Mouse (Mus musculus) embryonic facial prominence, embryonic 11.5 days (tissue): Measurements from ENCODE around the gene Pik3c2g. TPM values are rescaled to one million over a fixed set of nuclear protein-coding genes. Genes with fewer than 3 reads are reported as not detected.

Experiments used
- ATAC-seq: fragments of 200-750 bp; cut with Nextera tagmentation; replicated peaks from 2 replicates; pipeline ENCODE4 v1.8.0; 2017; ENCODE audit warnings: low read depth; ENCODE audit not compliant: insufficient number of reproducible peaks, low FRiP score, low TSS enrichment
- DNase-seq: peaks from one replicate; pipeline ENCODE4 v3.0.0-alpha.2; 2015; ENCODE audit warnings: low spot score
- H3K27ac ChIP-seq: fragments of 300-500 bp; sonication (generic); replicated peaks from 2 replicates; pipeline ENCODE4 v1.5.1; 2014; ENCODE audit warnings: mild to moderate bottlenecking, low read depth, low read length, control low read depth
- H3K27me3 ChIP-seq: fragments of 300-500 bp; sonication (generic); 2 replicates; pipeline ENCODE4 v1.6.1; 2014; ENCODE audit warnings: mild to moderate bottlenecking, low read length, moderate library complexity, mixed read lengths; ENCODE audit not compliant: control insufficient read depth, insufficient read depth
- H3K36me3 ChIP-seq: fragments of 300-500 bp; sonication (generic); replicated peaks from 2 replicates; pipeline ENCODE4 v1.6.1; 2014; ENCODE audit warnings: low read depth, mild to moderate bottlenecking, low read length, moderate library complexity, mixed read lengths; ENCODE audit not compliant: control insufficient read depth, insufficient read depth
- H3K4me1 ChIP-seq: fragments of 300-500 bp; sonication (generic); 2 replicates; pipeline ENCODE4 v1.6.1; 2014; ENCODE audit warnings: low read length, mixed read lengths; ENCODE audit not compliant: control insufficient read depth, insufficient read depth
- H3K4me2 ChIP-seq: fragments of 300-500 bp; sonication (generic); 2 replicates; pipeline ENCODE4 v1.6.1; 2014; ENCODE audit warnings: low read depth, mild to moderate bottlenecking, control low read depth, low read length, moderate library complexity
- H3K4me3 ChIP-seq: fragments of 300-500 bp; sonication (generic); 2 replicates; pipeline ENCODE4 v1.5.1; 2014; ENCODE audit warnings: low read depth, low read length, control low read depth
- H3K9ac ChIP-seq: fragments of 300-500 bp; sonication (generic); replicated peaks from 2 replicates; pipeline ENCODE4 v1.6.1; 2014; ENCODE audit warnings: mild to moderate bottlenecking, control low read depth, low read length
- H3K9me3 ChIP-seq: fragments of 300-500 bp; sonication (generic); replicated peaks from 2 replicates; pipeline ENCODE4 v1.6.1; 2016; ENCODE audit warnings: mild to moderate bottlenecking, low read length, inconsistent platforms, mixed read lengths; ENCODE audit not compliant: control insufficient read depth
- WGBS: fragments of 180-500 bp; shearing (Covaris S2); extraction: QIAGEN DNeasy Blood & Tissue Kit; methylation state at CpG from one replicate; pipeline ENCODE4 v1.1.7; 2014; 5-methylcytosine and 5-hydroxymethylcytosine counted together
- polyA plus RNA-seq: library from polyadenylated mRNA; unstranded; fragments of >200 nt; fragmentation: Nextera tagmentation; extraction: Ambion mirVana; gene quantifications from 2 replicates; pipeline ENCODE4 v1.2.1, GENCODE M21; 2014

Gene Pik3c2g
- polyA plus RNA-seq: 0.25 and 0.46 TPM in 2 replicates

- no peak for DNase-seq
- Histone ChIP-seq H3K4me3 (no peak within 1 kb of the TSS), H3K4me1 (no peaks in the 10 kb centered on the region), H3K9me3 (no peaks in the 10 kb centered on the region), H3K4me2 (no peak within 1 kb of the TSS), H3K27me3 (no peaks in the 10 kb centered on the region), H3K9ac (no peak within 1 kb of the TSS), H3K27ac (no peak within 1 kb of the TSS), H3K36me3 (no peaks in the 10 kb centered on the region)
- 77% methylated on average over 15 of the region's 15 CpGs for WGBS
- no peak for ATAC-seq
These were observed at the start of gene Pik3c2g for GRCm38 (mm10) chr6:139586892-139587291. TSS of gene Pik3c2g (plus strand) at chr6:139587221.

DNA sequence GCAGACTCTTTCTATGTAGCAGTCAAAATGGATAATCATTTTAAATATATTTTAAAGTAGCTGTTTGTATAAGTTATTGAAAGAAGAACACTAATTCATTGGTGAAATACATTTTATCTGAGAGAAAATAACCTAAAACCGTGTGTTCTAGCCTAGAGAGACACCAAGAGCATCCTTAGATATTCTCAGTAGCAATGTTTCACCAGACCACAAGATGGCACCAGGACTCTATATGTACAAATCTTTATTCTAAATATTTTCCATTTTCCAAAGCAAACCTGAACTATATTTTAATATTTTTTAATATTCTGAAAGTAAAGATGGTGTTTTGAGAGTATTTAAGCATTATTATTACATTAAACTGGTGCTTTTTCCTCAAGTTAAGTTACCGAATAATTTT is 48.6 kb upstream of the Pik3c2g start:
- Histone ChIP-seq H3K27me3 (no peaks in the 10 kb centered on the region), H3K9ac (no peak overlapping the region), H3K9me3 (no peaks in the 10 kb centered on the region), H3K4me1 (no peaks in the 10 kb centered on the region), H3K4me3 (no peak overlapping the region), H3K27ac (no peak overlapping the region), H3K36me3 (no peaks in the 10 kb centered on the region), H3K4me2 (no peak overlapping the region)
- WGBS: 60% methylated on average over 2 of the region's 2 CpGs
- ATAC-seq (no peak), DNase-seq (peak; percentile 47)

DNA sequence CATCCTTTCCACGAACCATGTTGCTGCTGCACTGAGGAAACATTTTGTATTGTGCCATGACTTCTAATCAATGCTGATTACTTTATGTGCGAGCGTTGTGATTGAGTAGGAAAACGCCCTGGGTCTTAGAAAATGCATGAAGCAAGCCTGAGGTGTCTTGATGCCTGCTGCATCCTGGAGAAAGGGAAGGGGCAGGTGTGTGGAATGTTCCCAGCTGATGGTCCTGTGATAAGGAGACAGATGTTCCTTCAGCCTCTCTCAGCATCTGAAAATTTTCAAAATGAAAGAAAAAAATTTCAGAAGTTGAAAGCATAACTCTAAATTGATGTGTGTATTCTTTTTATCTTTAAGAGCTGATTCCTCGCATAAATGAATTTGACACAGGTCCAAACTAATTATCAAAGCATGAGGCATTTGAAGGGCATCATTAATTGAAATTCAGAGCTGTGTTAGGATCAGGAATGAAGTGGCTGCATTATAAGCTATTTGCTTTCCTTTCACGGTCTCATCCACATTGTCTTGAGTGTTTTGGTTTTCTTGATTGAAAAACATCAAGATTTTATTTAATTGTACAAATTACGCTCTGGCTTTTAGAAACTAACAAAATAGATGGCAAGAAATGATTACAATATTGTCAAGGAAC is 31.4 kb upstream of the Pik3c2g start:
- DNase-seq: no peak
- Histone ChIP-seq H3K27me3 (no peaks in the 10 kb centered on the region), H3K9ac (no peak overlapping the region), H3K36me3 (no peaks in the 10 kb centered on the region), H3K27ac (no peak overlapping the region), H3K4me2 (no peak overlapping the region), H3K4me3 (no peak overlapping the region), H3K4me1 (no peaks in the 10 kb centered on the region), H3K9me3 (no peaks in the 10 kb centered on the region)
- ATAC-seq: no peak
- WGBS: 80% methylated on average over 7 of the region's 7 CpGs

DNA sequence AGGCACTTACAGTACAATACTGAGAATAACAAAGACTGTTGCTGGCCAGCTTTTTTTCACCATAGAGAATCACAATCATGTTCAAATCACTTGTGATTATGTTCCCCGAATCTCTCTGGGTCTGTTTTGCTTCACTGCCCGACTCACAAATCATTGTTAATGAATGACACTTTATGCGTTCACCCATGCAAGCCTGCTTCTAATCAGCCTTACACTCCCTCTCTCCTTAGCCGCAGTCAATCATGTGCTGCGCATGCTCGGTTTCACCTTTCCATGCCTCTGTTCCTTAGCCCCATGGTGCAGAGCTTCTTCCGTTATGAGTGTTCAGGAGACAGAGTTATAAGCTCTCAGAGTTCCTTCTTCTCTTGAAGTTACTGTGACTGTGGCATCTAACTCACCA is 17.8 kb upstream of the Pik3c2g start:
- WGBS: 29% methylated on average over 7 of the region's 7 CpGs
- Histone ChIP-seq H3K27ac (no peak overlapping the region), H3K36me3 (no peaks in the 10 kb centered on the region), H3K4me3 (no peak overlapping the region), H3K9ac (no peak overlapping the region), H3K4me1 (no peaks in the 10 kb centered on the region), H3K9me3 (no peaks in the 10 kb centered on the region), H3K4me2 (no peak overlapping the region), H3K27me3 (no peaks in the 10 kb centered on the region)
- ATAC-seq (no peak), DNase-seq (peak; percentile 59)

- Histone ChIP-seq H3K4me3 (no peak overlapping the region), H3K27ac (no peak overlapping the region), H3K4me2 (no peak overlapping the region), H3K4me1 (no peaks in the 10 kb centered on the region), H3K9me3 (no peaks in the 10 kb centered on the region), H3K36me3 (no peaks in the 10 kb centered on the region), H3K9ac (no peak overlapping the region), H3K27me3 (no peaks in the 10 kb centered on the region)
- ATAC-seq: no peak
- DNase-seq: no peak
- 57% methylated on average over 4 of the region's 4 CpGs for WGBS
These were observed 11.2 kb upstream of the Pik3c2g start for GRCm38 (mm10) chr6:139575854-139576253.

DNA sequence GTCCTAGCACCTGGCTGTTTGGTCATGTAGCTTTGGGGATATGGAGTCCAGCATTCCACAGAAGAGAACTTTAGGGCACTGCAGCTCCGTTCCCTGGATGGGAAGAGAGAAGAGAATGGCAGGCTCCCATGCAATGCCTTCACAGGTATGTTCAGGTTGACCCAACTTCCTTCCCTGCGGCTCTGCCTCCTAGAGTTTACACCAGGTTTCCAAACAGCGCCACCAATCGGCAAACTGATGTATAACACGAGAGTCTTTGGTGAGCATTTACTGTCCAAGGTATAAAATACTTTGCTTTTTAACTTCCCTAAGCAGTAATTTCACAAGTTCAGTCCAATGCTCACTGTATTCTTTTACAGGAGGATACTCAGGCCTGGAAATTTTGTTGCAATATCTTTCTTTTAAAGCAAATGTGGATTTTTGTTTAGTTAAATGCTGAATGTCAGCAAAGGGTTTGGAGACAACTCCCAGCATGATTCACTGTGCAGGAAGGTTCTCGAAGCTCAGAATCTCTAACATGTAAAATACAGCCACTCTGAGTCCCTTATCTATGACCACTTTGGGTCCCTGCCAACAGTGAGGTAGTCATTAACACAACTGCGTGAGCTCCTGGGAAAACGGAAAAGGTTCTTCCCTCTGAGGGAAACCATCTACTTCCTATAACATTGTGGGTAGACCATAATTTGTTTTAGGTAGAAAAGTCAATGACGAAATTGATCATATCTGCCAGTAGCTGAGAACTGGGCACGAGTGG is 10.6 kb upstream of the Pik3c2g start:
- DNase-seq (peak; percentile 27), ATAC-seq (no peak)
- Histone ChIP-seq H3K27me3 (no peaks in the 10 kb centered on the region), H3K9ac (no peak overlapping the region), H3K4me1 (no peaks in the 10 kb centered on the region), H3K9me3 (no peaks in the 10 kb centered on the region), H3K27ac (no peak overlapping the region), H3K4me3 (no peak overlapping the region), H3K4me2 (no peak overlapping the region), H3K36me3 (no peaks in the 10 kb centered on the region)
- 68% methylated on average over 10 of the region's 10 CpGs for WGBS

DNA sequence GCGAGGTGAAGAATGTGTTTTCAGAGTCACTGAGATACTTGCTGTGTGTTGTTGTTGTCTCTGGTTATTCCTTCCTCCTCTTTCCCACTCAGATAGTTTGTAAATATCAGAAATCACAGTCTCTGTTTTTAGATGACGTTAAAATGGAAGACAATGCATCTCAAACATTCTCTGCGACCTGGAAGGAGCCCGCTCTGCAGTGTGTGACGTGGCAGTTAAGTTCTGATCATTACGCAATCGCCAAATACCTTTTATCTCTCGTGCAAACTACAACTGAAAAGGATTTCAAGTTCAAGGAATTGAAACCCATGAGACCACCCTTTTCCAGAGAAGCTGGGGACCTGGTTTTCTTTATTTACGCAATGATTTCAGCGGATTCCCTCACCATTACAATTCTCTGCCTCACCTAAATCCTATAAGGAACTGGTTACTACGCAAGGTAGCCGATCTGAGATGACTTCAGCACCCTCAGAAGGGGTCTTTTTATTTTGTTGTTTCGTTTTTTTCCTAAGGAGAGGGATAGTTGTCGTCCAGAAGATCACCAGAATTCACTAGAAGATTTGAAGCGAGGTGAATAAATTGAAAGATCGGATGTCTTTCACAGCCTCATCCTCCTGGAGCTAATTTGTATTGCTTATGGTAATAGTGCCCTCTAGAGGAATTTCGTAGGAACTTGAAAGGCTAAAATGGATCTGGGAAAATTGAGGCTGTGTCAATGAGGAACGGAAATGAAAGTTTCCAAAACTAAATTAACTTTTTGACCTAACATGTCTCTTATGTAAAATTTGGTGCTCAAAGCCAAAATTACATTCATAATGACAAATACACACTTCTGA is 9.8 kb upstream of the Pik3c2g start:
- no peaks in the 10 kb centered on the region for H3K4me1 ChIP-seq
- no peak overlapping the region for H3K9ac ChIP-seq
- H3K36me3 ChIP-seq: no peaks in the 10 kb centered on the region
- no peaks in the 10 kb centered on the region for H3K27me3 ChIP-seq
- ATAC-seq (no peak), DNase-seq (peak; percentile 73)
- H3K4me3 ChIP-seq: no peak overlapping the region
- 58% methylated on average over 18 of the region's 18 CpGs for WGBS
- no peak overlapping the region for H3K27ac ChIP-seq
- H3K4me2 ChIP-seq: no peak overlapping the region
- no peaks in the 10 kb centered on the region for H3K9me3 ChIP-seq

DNA sequence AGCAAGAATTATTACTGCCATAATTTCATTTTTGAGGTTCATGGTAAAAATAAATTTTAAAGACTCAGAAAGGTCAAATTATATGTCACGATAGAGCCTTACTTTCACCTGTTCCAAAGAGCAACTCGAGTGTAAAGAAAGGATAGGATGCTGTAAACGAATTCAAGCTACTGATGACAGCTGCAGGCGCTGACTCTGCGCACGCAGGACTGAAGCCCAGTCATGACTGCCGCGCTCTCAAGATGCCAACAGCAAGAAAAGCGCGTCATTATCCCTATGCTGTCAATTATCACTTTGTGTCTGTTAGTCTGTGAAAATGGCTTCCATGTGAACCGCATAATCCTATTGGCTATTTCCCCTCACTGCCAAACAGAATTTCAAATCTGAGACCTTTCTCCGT is 457 bp downstream of the Pik3c2g start:
- Histone ChIP-seq H3K4me3 (no peak overlapping the region), H3K4me1 (no peaks in the 10 kb centered on the region), H3K9ac (no peak overlapping the region), H3K27me3 (no peaks in the 10 kb centered on the region), H3K27ac (no peak overlapping the region), H3K4me2 (no peak overlapping the region), H3K9me3 (no peaks in the 10 kb centered on the region), H3K36me3 (no peaks in the 10 kb centered on the region)
- DNase-seq (no peak), ATAC-seq (no peak)
- WGBS: 70% methylated on average over 12 of the region's 12 CpGs
